Mouse (Mus musculus) megakaryocyte, embryonic 14.5 days (primary cell): ENCODE data around the gene Ssx2ip.

Experiments
- FLI1 ChIP-seq: IDR thresholded peaks from 2 replicates; pipeline ENCODE4 v1.6.1; 2012; ENCODE audit warnings: low read length, inconsistent platforms, mixed read lengths
- GATA1 ChIP-seq: IDR thresholded peaks from 3 replicates; pipeline ENCODE4 v1.6.1; 2012; ENCODE audit warnings: mixed read lengths, low read length, inconsistent platforms, borderline replicate concordance

- TF ChIP-seq FLI1: no peak
- TF ChIP-seq GATA1: no peak
These were observed 29.2 kb upstream of the Ssx2ip start for GRCm38 (mm10) chr3:146375224-146375657.
